Comparison of ENCODE assay signal across 34 mouse cellular contexts in the genomic region with DNA sequence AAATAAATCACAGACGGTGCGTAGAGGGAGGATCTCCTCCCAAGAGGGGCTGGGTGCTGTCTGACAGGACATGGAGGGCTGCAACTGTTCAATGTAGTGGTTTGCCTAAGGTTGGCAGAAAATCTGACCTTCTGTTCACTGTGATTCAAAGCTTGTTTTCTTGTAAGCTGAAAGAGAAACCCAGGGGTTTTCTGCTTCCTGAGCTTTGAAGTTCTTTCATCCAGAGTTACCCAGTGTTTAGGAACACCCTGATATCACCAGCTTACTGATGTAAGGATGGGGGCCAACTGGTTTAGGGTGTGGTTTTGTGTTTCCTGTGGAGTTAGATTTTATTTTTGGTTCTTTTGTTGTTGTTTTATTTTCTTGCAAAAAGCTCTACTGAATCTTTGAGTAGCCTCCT. TPM values are rescaled to one million over a fixed set of nuclear protein-coding genes. Genes with fewer than 3 reads are reported as not detected.
A peak's percentile ranks its signal among the peaks of the same experiment; 100 is the strongest.
DNase-seq lines count a peak whose midpoint lies in the region; ATAC-seq and TF ChIP-seq lines count a peak whose summit lies in the region.
"Had no signal": no experiment of that assay in that cellular context is flagged by ENCODE, and none has a peak within 500 bp of the region (broad histone marks: within the 10 kb centered on the region; RNA-seq: fewer than 3 reads in every experiment).

No protein-coding gene starts in this region.

- H3K27me3 ChIP-seq in thymus, adult 2 months (ENCODE audit: control insufficient read depth, insufficient read depth, low read length) = no peaks in the 10 kb centered on the region
- no peaks in the 10 kb centered on the region for H3K27me3 ChIP-seq in embryonic facial prominence, embryonic 10.5 days (replicated peaks; ENCODE audit: low read depth, poor library complexity, severe bottlenecking)
- H3K27me3 ChIP-seq: embryonic facial prominence, embryonic 12.5 days; forebrain, embryonic 15.5 days; heart, embryonic 12.5 days; hindbrain, embryonic 15.5 days; neural tube, embryonic 15.5 days had no signal

- TF ChIP-seq CTCF in thymus, adult 2 months (IDR thresholded peaks at IDR 0.05; ENCODE audit: borderline replicate concordance, control insufficient read depth, extremely low read depth, insufficient read depth, low read length, poor library complexity) = no peak

- DNase-seq in thymus, postnatal 14 days = peak; percentile 7
- DNase-seq in thymus, adult 2 months = no peak
- peak; percentile 8 for DNase-seq in ES-CJ7 (ENCODE audit: low read depth, low spot score)
- no peak for DNase-seq in embryonic facial prominence, embryonic 10.5 days (ENCODE audit: low spot score)
- no peak for DNase-seq in kidney, adult 8-10 months
- DNase-seq: cerebellum, adult 8-10 months; cerebellum, postnatal 25 days; gastrocnemius, postnatal 25 days; heart, adult 18-20 months; heart, postnatal 4 days; kidney, adult 9 months; kidney, postnatal 10 days; layer of hippocampus, adult 9-11 months; liver; lung, adult 2 months; lung, postnatal 10 days; midbrain, embryonic 14.5 days; spleen, adult 18-20 months had no signal

- no peaks in the 10 kb centered on the region for H3K36me3 ChIP-seq in thymus, adult 2 months (ENCODE audit: control insufficient read depth, insufficient read depth, low read length)
- H3K36me3 ChIP-seq in embryonic facial prominence, embryonic 10.5 days (replicated peaks) = no peaks in the 10 kb centered on the region
- H3K36me3 ChIP-seq: embryonic facial prominence, embryonic 12.5 days; forebrain, embryonic 15.5 days; heart, embryonic 12.5 days; hindbrain, embryonic 15.5 days; neural tube, embryonic 15.5 days had no signal

- 0 out of 4 replicates have a peak, but pooled peaks have one; percentile 12 to 33 for ATAC-seq in hematopoietic stem cell, adult 5-6 weeks (replicated peaks in 1 of 2; ENCODE audit: insufficient read depth in 1 of 2, low FRiP score in 2 of 2, low TSS enrichment in 1 of 2, low read depth in 1 of 2, poor library complexity in 2 of 2, severe bottlenecking in 2 of 2)
- ATAC-seq in erythroblast, adult 5-6 weeks (replicated peaks; ENCODE audit: low FRiP score, poor library complexity, severe bottlenecking) = no peak
- ATAC-seq: forebrain, embryonic 15.5 days; intestine, embryonic 16.5 days had no signal

- peaks cover 12% of the 10 kb centered on the region for H3K4me1 ChIP-seq in thymus, adult 2 months (replicated peaks; ENCODE audit: control insufficient read depth, insufficient read depth, low read length)
- no peaks in the 10 kb centered on the region for H3K4me1 ChIP-seq in embryonic facial prominence, embryonic 10.5 days
- H3K4me1 ChIP-seq: embryonic facial prominence, embryonic 12.5 days; forebrain, embryonic 10.5 days; forebrain, embryonic 15.5 days; heart, embryonic 12.5 days; hindbrain, embryonic 15.5 days; neural tube, embryonic 15.5 days had no signal

- no peak overlapping the region; the same call in 1 of the 2 replicates for H3K27ac ChIP-seq in thymus, adult 2 months (ENCODE audit: control insufficient read depth, insufficient read depth, low read length)
- no peak overlapping the region for H3K27ac ChIP-seq in embryonic facial prominence, embryonic 10.5 days (replicated peaks)
- H3K27ac ChIP-seq: embryonic facial prominence, embryonic 12.5 days; forebrain, embryonic 10.5 days; forebrain, embryonic 15.5 days; hindbrain, embryonic 15.5 days; liver, embryonic 14.5 days; macrophage; neural tube, embryonic 15.5 days had no signal

- no peak overlapping the region for H3K4me3 ChIP-seq in thymus, adult 2 months (ENCODE audit: control insufficient read depth, insufficient read depth, low read length)
- no peak overlapping the region for H3K4me3 ChIP-seq in embryonic facial prominence, embryonic 10.5 days
- H3K4me3 ChIP-seq: embryonic facial prominence, embryonic 12.5 days; forebrain, embryonic 10.5 days; forebrain, embryonic 15.5 days; heart, embryonic 12.5 days; hindbrain, embryonic 15.5 days; neural tube, embryonic 15.5 days had no signal

- 6% methylated on average over 2 of the region's 2 CpGs for WGBS in thymus, adult 2 months
- WGBS in embryonic facial prominence, embryonic 10.5 days = 86% methylated on average over 2 of the region's 2 CpGs

- H3K9me3 ChIP-seq in embryonic facial prominence, embryonic 10.5 days = no peaks in the 10 kb centered on the region
- H3K9me3 ChIP-seq: embryonic facial prominence, embryonic 12.5 days; forebrain, embryonic 10.5 days; forebrain, embryonic 15.5 days; heart, embryonic 12.5 days; hindbrain, embryonic 15.5 days; neural tube, embryonic 15.5 days had no signal

- TF ChIP-seq POLR2A in thymus, adult 2 months (IDR thresholded peaks at IDR 0.05; ENCODE audit: control insufficient read depth, extremely low read depth, insufficient read depth, low read length, poor library complexity) = no peak

RNA-seq across cellular contexts. Expression of a gene that starts 58.4 kb away (rescaled TPM):
- 27.2 and 32.0 TPM in 2 replicates for polyA plus RNA-seq in thymus, adult 2 months (2012; rRNA removed)
- 3.3 and 5.6 TPM in 2 replicates for total RNA-seq in hematopoietic stem cell, adult 5-6 weeks (2017)
- polyA plus RNA-seq in embryonic facial prominence, embryonic 10.5 days (2016; fragmentation: Nextera tagmentation; extraction: Ambion mirVana) = not detected in 2 replicates
- 0.84 and 14.2 TPM in 2 replicates for total RNA-seq in erythroblast, adult 5-6 weeks (2015; ENCODE audit: low replicate concordance)
- 0.42 and 0.60 TPM in 2 replicates for total RNA-seq in erythroblast, adult 5-6 weeks (2017; ENCODE audit: low replicate concordance)
- total RNA-seq: ES-E14; gastrocnemius, adult 18-20 months; gastrocnemius, postnatal 25 days; heart, postnatal 4 days; left cerebral cortex, postnatal 14 days had no signal
- polyA plus RNA-seq: C2C12; embryonic facial prominence, embryonic 12.5 days; forebrain, embryonic 10.5 days; forebrain, embryonic 15.5 days; heart, embryonic 12.5 days; hindbrain, embryonic 15.5 days; limb, embryonic 11.5 days; neural tube, embryonic 15.5 days had no signal

Comparison
In these comparisons a context has a peak if more than half of its experiments do, and no peak if none do; other contexts are left out.
1. DNase-seq: peak in thymus, postnatal 14 days (single experiment) and ES-CJ7 (single experiment); none in thymus, adult 2 months (single experiment), embryonic facial prominence, embryonic 10.5 days (single experiment) and kidney, adult 8-10 months (0 of 2).